8 mouse cellular contexts compared by ENCODE assay signal in the genomic region with DNA sequence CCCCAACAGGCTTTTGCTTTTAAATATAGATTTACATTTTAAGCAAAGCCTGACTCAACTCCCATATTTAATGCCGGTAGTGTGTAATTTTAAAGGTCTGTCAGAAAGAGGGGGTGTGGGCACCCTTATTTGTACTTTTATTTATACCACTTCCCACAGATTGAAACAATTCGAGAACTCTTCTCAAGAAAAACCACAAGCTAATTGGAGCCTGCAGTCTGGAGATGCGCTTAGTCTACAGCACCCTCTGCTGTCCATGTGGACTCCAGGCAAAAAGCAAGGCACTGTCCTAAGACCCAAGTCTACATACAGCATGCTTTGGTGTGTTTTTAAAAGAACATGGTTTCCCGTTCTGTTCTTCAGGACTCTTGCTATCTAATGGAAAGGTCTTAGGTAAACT. TPM values are rescaled to one million over a fixed set of nuclear protein-coding genes. Genes with fewer than 3 reads are reported as not detected.
A peak's percentile ranks its signal among the peaks of the same experiment; 100 is the strongest.
DNase-seq lines count a peak whose midpoint lies in the region; ATAC-seq and TF ChIP-seq lines count a peak whose summit lies in the region.

No protein-coding gene starts in this region.

- WGBS in embryonic facial prominence, embryonic 13.5 days, result 16% methylated on average over 4 of the region's 4 CpGs
- 21% methylated on average over 4 of the region's 4 CpGs for WGBS in heart, embryonic 12.5 days
- WGBS in liver, embryonic 11.5 days, result 32% methylated on average over 4 of the region's 4 CpGs
- 33% methylated on average over 4 of the region's 4 CpGs for WGBS in neural tube, embryonic 14.5 days

- peak overlapping the region; percentile 82; the same call in 1 of the 2 replicates for H3K27ac ChIP-seq in embryonic facial prominence, embryonic 13.5 days
- peak overlapping the region; percentile 90 for H3K27ac ChIP-seq in heart, embryonic 12.5 days (ENCODE audit: poor library complexity, severe bottlenecking)
- no peak overlapping the region for H3K27ac ChIP-seq in liver, embryonic 11.5 days (ENCODE audit: low read depth, low read length)
- H3K27ac ChIP-seq in neural tube, embryonic 14.5 days (ENCODE audit: low read depth, low read length), result no peak overlapping the region

- H3K4me1 ChIP-seq in E14TG2a.4 (replicated peaks; ENCODE audit: low read depth, low read length), result no peaks in the 10 kb centered on the region
- H3K4me1 ChIP-seq in embryonic facial prominence, embryonic 13.5 days, result peaks cover 9% of the 10 kb centered on the region
- peaks cover 17% of the 10 kb centered on the region for H3K4me1 ChIP-seq in heart, embryonic 12.5 days (replicated peaks)
- H3K4me1 ChIP-seq in liver, embryonic 11.5 days (replicated peaks; ENCODE audit: control insufficient read depth, insufficient read depth, low read length), result no peaks in the 10 kb centered on the region; the same call in 1 of the 2 replicates
- no peaks in the 10 kb centered on the region for H3K4me1 ChIP-seq in neural tube, embryonic 14.5 days (ENCODE audit: control insufficient read depth, insufficient read depth, low read length)

- peak; percentile 41 for TF ChIP-seq CTCF in E14TG2a.4 (conservative IDR thresholded peaks at IDR 0.05; ENCODE audit: low read length)

- peak; percentile 44 for DNase-seq in adrenal gland, postnatal 25 days
- peak; percentile 57 to 64 for DNase-seq in kidney, postnatal 25 days
- no peak for DNase-seq in liver, embryonic 11.5 days (ENCODE audit: low spot score)
- peak; percentile 52 for DNase-seq in thymus, postnatal 4 days

- H3K4me3 ChIP-seq in E14TG2a.4 (replicated peaks; ENCODE audit: low read length), result no peak overlapping the region
- no peak overlapping the region for H3K4me3 ChIP-seq in embryonic facial prominence, embryonic 13.5 days
- no peak overlapping the region for H3K4me3 ChIP-seq in heart, embryonic 12.5 days
- no peak overlapping the region for H3K4me3 ChIP-seq in liver, embryonic 11.5 days (ENCODE audit: low read depth, low read length)
- no peak overlapping the region for H3K4me3 ChIP-seq in neural tube, embryonic 14.5 days (ENCODE audit: low read depth, low read length)

- no peak overlapping the region for H3K9ac ChIP-seq in embryonic facial prominence, embryonic 13.5 days
- no peak overlapping the region for H3K9ac ChIP-seq in heart, embryonic 12.5 days
- H3K9ac ChIP-seq in liver, embryonic 11.5 days (ENCODE audit: low read depth, low read length), result no peak overlapping the region
- H3K9ac ChIP-seq in neural tube, embryonic 14.5 days (replicated peaks; ENCODE audit: low read depth, low read length), result no peak overlapping the region

- H3K36me3 ChIP-seq in E14TG2a.4 (ENCODE audit: insufficient read depth, low read length), result peaks cover 18% of the 10 kb centered on the region
- peaks cover 8% of the 10 kb centered on the region; the same call in 1 of the 2 replicates for H3K36me3 ChIP-seq in embryonic facial prominence, embryonic 13.5 days
- H3K36me3 ChIP-seq in heart, embryonic 12.5 days, result peaks cover 14% of the 10 kb centered on the region
- no peaks in the 10 kb centered on the region for H3K36me3 ChIP-seq in liver, embryonic 11.5 days (ENCODE audit: control insufficient read depth, insufficient read depth, low read length)
- no peaks in the 10 kb centered on the region for H3K36me3 ChIP-seq in neural tube, embryonic 14.5 days (ENCODE audit: control insufficient read depth, insufficient read depth, low read length)

- peak overlapping the region; percentile 30; the same call in 1 of the 2 replicates for H3K4me2 ChIP-seq in embryonic facial prominence, embryonic 13.5 days
- H3K4me2 ChIP-seq in heart, embryonic 12.5 days, result no peak overlapping the region
- no peak overlapping the region for H3K4me2 ChIP-seq in liver, embryonic 11.5 days
- no peak overlapping the region for H3K4me2 ChIP-seq in neural tube, embryonic 14.5 days (ENCODE audit: low read depth, low read length)

- peak; percentile 75 for ATAC-seq in embryonic facial prominence, embryonic 13.5 days (ENCODE audit: insufficient number of reproducible peaks, insufficient read depth, low FRiP score, low TSS enrichment, low read depth)
- peak; percentile 54; the same call in 1 of the 2 replicates for ATAC-seq in heart, embryonic 12.5 days (ENCODE audit: insufficient number of reproducible peaks, low FRiP score)
- peak; percentile 57; the same call in 1 of the 2 replicates for ATAC-seq in liver, embryonic 11.5 days (replicated peaks; ENCODE audit: low FRiP score)
- peak; percentile 61; the same call in 1 of the 2 replicates for ATAC-seq in neural tube, embryonic 14.5 days (ENCODE audit: low read depth)

- H3K9me3 ChIP-seq in E14TG2a.4 (ENCODE audit: low read length), result no peaks in the 10 kb centered on the region
- H3K9me3 ChIP-seq in embryonic facial prominence, embryonic 13.5 days, result no peaks in the 10 kb centered on the region
- H3K9me3 ChIP-seq in heart, embryonic 12.5 days (replicated peaks), result no peaks in the 10 kb centered on the region
- no peaks in the 10 kb centered on the region for H3K9me3 ChIP-seq in liver, embryonic 11.5 days (ENCODE audit: control insufficient read depth, low read length)
- no peaks in the 10 kb centered on the region for H3K9me3 ChIP-seq in neural tube, embryonic 14.5 days (ENCODE audit: control insufficient read depth, low read length)

- H3K27me3 ChIP-seq in E14TG2a.4 (ENCODE audit: insufficient read depth, low read length), result no peaks in the 10 kb centered on the region
- H3K27me3 ChIP-seq in embryonic facial prominence, embryonic 13.5 days, result no peaks in the 10 kb centered on the region
- no peaks in the 10 kb centered on the region for H3K27me3 ChIP-seq in heart, embryonic 12.5 days (replicated peaks)
- no peaks in the 10 kb centered on the region for H3K27me3 ChIP-seq in liver, embryonic 11.5 days (replicated peaks; ENCODE audit: control insufficient read depth, insufficient read depth, low read length)
- no peaks in the 10 kb centered on the region for H3K27me3 ChIP-seq in neural tube, embryonic 14.5 days (ENCODE audit: control insufficient read depth, insufficient read depth, low read length)

RNA-seq across cellular contexts. Expression of gene Tsen15, which starts 17.3 kb away (rescaled TPM):
- total RNA-seq in adrenal gland, postnatal 25 days (2021), result 31.4 and 33.8 TPM in 2 replicates
- 79.5 and 102 TPM in 2 replicates for polyA plus RNA-seq in embryonic facial prominence, embryonic 13.5 days (2015; fragmentation: Nextera tagmentation; extraction: Ambion mirVana)
- polyA plus RNA-seq in heart, embryonic 12.5 days (2016; fragmentation: Nextera tagmentation; extraction: Ambion mirVana), result 64.2 and 64.6 TPM in 2 replicates
- polyA plus RNA-seq in liver, embryonic 11.5 days (2014; fragmentation: Nextera tagmentation; extraction: Ambion mirVana), result 74.8 and 84.0 TPM in 2 replicates
- 34.9 and 38.2 TPM in 2 replicates for polyA plus RNA-seq in neural tube, embryonic 14.5 days (2014; fragmentation: Nextera tagmentation; extraction: Ambion mirVana)

RNA-seq across cellular contexts. Expression of gene Colgalt2, which starts 30.5 kb away (rescaled TPM):
- 2.6 and 4.4 TPM in 2 replicates for total RNA-seq in adrenal gland, postnatal 25 days (2021)
- polyA plus RNA-seq in embryonic facial prominence, embryonic 13.5 days (2015; fragmentation: Nextera tagmentation; extraction: Ambion mirVana), result 3.8 and 4.6 TPM in 2 replicates
- polyA plus RNA-seq in heart, embryonic 12.5 days (2016; fragmentation: Nextera tagmentation; extraction: Ambion mirVana), result 5.5 TPM in 2 replicates
- 1.3 and 1.7 TPM in 2 replicates for polyA plus RNA-seq in liver, embryonic 11.5 days (2014; fragmentation: Nextera tagmentation; extraction: Ambion mirVana)
- polyA plus RNA-seq in neural tube, embryonic 14.5 days (2014; fragmentation: Nextera tagmentation; extraction: Ambion mirVana), result 4.2 and 4.8 TPM in 2 replicates

Comparison
In these comparisons a context has a peak if more than half of its experiments do, and no peak if none do; other contexts are left out.
1. H3K27ac ChIP-seq: peak in embryonic facial prominence, embryonic 13.5 days (single experiment) and heart, embryonic 12.5 days (single experiment); none in liver, embryonic 11.5 days (single experiment) and neural tube, embryonic 14.5 days (single experiment).
2. Peak in every context shown above with its lines, with median percentiles within 50 percentile points of each other: ATAC-seq.